Mouse (Mus musculus) brain, embryonic 14.5 days (tissue): ENCODE results near the gene Itm2b.

Source experiments
- CTCF ChIP-seq: fragments of 200-500 bp; IDR thresholded peaks from 2 replicates; pipeline ENCODE4 v1.5.1; 2012; ENCODE audit warnings: inconsistent platforms, mild to moderate bottlenecking, moderate library complexity, borderline replicate concordance; ENCODE audit not compliant: insufficient read depth, insufficient read length; ENCODE audit errors: extremely low read depth
- POLR2A ChIP-seq: fragments of 200-500 bp; IDR thresholded peaks from 2 replicates; pipeline ENCODE4 v1.6.1; 2012; ENCODE audit warnings: mild to moderate bottlenecking, inconsistent platforms, borderline replicate concordance; ENCODE audit not compliant: poor library complexity, insufficient read depth, insufficient read length, severe bottlenecking; ENCODE audit errors: extremely low read depth

DNA sequence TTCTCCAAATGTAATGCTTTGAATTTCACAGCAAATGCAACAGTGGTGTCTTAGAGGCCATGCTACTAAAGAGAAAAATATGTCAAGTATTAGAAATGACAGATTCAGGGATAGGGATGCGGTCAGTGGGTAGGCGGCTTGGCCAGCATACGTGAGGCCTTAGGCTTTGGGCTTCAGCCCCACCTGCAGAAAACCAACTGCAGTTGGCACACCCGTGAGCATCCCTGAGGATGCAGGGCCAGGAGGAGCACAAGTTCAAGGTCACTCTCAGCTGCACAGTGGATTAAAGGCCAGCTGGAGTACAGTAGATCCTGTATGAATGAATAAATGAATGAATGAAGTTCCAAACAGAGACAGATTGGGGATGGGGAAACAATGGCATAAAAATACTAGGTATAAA lies 12.1 kb downstream of the Itm2b start:
- TF ChIP-seq CTCF, result no peak
- no peak for TF ChIP-seq POLR2A
